Mouse (Mus musculus) megakaryocyte, embryonic 14.5 days (primary cell): ENCODE data around the gene Gsta4.

ENCODE experiments used
- FLI1 ChIP-seq: IDR thresholded peaks from 2 replicates; pipeline ENCODE4 v1.6.1; 2012; ENCODE audit warnings: low read length, inconsistent platforms, mixed read lengths
- GATA1 ChIP-seq: IDR thresholded peaks from 3 replicates; pipeline ENCODE4 v1.6.1; 2012; ENCODE audit warnings: mixed read lengths, low read length, inconsistent platforms, borderline replicate concordance

GRCm38 (mm10) chr9:78164741-78165140 is 17.8 kb upstream of the Gsta4 start:
- TF ChIP-seq GATA1 (no peak), FLI1 (no peak)
